Mouse (Mus musculus) large intestine, adult 2 months (tissue): ENCODE measurements around the gene Cog7. TPM values are rescaled to one million over a fixed set of nuclear protein-coding genes. Genes with fewer than 3 reads are reported as not detected.

ENCODE experiments used
- DNase-seq: peaks from one replicate; pipeline ENCODE4 v3.0.0-alpha.2; 2012; ENCODE audit warnings: low read depth, low spot score
- WGBS: fragments of 180-500 bp; shearing (Covaris S2); methylation state at CpG from one replicate; pipeline ENCODE4 v1.1.7; 2018; 5-methylcytosine and 5-hydroxymethylcytosine counted together
- polyA plus RNA-seq: library from polyadenylated mRNA; depleted of rRNA; stranded (reverse); fragments of >200 nt; gene quantifications from 2 replicates; pipeline ENCODE4 v1.2.3, GENCODE M21; 2012

The Cog7 gene
- polyA plus RNA-seq, 1 experiment = 19.5 TPM

GRCm38 (mm10) chr7:121955802-121956201, 25.7 kb downstream of the Cog7 start:
- DNase-seq = no peak
- WGBS = 41% methylated on average over 12 of the region's 12 CpGs

- WGBS = 67% methylated on average over 11 of the region's 11 CpGs
- DNase-seq = no peak
These were observed 26.4 kb downstream of the Cog7 start for GRCm38 (mm10) chr7:121954891-121955669.

GRCm38 (mm10) chr7:121947513-121947912, 34.0 kb downstream of the Cog7 start:
- whole genome bisulfite sequencing = 62% methylated on average over 4 of the region's 4 CpGs

GRCm38 (mm10) chr7:121946196-121946595, 35.3 kb downstream of the Cog7 start:
- DNase-seq = no peak
- 77% methylated on average over 5 of the region's 5 CpGs for WGBS

More at GRCm38 (mm10) chr7:121947513-121947912, 34.0 kb downstream of the Cog7 start:
- DNase-seq = no peak

GRCm38 (mm10) chr7:121942371-121942770, 39.1 kb downstream of the Cog7 start:
- WGBS = 88% methylated on average over 2 of the region's 2 CpGs
- DNase-seq = no peak

- DNase-seq = no peak
- WGBS = 69% methylated on average over 3 of the region's 3 CpGs
These were observed 39.9 kb downstream of the Cog7 start for GRCm38 (mm10) chr7:121941640-121942039.

GRCm38 (mm10) chr7:121941016-121941415, 40.5 kb downstream of the Cog7 start:
- 72% methylated on average over 3 of the region's 3 CpGs for WGBS
- no peak for DNase-seq

GRCm38 (mm10) chr7:121939729-121940128, 41.8 kb downstream of the Cog7 start:
- 22% methylated on average over 4 of the region's 4 CpGs for WGBS
- DNase-seq = peak; percentile 31

GRCm38 (mm10) chr7:121939244-121939643, 42.3 kb downstream of the Cog7 start:
- WGBS = 58% methylated on average over 6 of the region's 6 CpGs

GRCm38 (mm10) chr7:121938124-121938891, 43.2 kb downstream of the Cog7 start:
- 94% methylated on average over 8 of the region's 8 CpGs for WGBS
- DNase-seq = no peak

More at GRCm38 (mm10) chr7:121939244-121939643, 42.3 kb downstream of the Cog7 start:
- DNase-seq = no peak

GRCm38 (mm10) chr7:121936861-121937630, 44.5 kb downstream of the Cog7 start:
- no peak for DNase-seq
- WGBS = 83% methylated on average over 14 of the region's 14 CpGs

GRCm38 (mm10) chr7:121935906-121936794, 45.4 kb downstream of the Cog7 start:
- no peak for DNase-seq
- 47% methylated on average over 12 of the region's 12 CpGs for WGBS

GRCm38 (mm10) chr7:121934346-121934745, 47.2 kb downstream of the Cog7 start:
- DNase-seq = no peak
- 88% methylated on average over 2 of the region's 2 CpGs for WGBS

GRCm38 (mm10) chr7:121933675-121934074, 47.8 kb downstream of the Cog7 start:
- no peak for DNase-seq

GRCm38 (mm10) chr7:121931246-121931645, 50.3 kb downstream of the Cog7 start:
- no peak for DNase-seq
- WGBS = 54% methylated on average over 7 of the region's 7 CpGs

More at GRCm38 (mm10) chr7:121933675-121934074, 47.8 kb downstream of the Cog7 start:
- 78% methylated on average over 6 of the region's 6 CpGs for WGBS

GRCm38 (mm10) chr7:121927882-121928281, 53.6 kb downstream of the Cog7 start:
- DNase-seq = no peak
- WGBS = 87% methylated on average over 2 of the region's 2 CpGs

GRCm38 (mm10) chr7:121924361-121924760, 57.1 kb downstream of the Cog7 start:
- WGBS = 97% methylated on average over 7 of the region's 7 CpGs
- no peak for DNase-seq

- 66% methylated on average over 6 of the region's 6 CpGs for WGBS
- DNase-seq = no peak
These were observed 67.6 kb downstream of the Cog7 start for GRCm38 (mm10) chr7:121913944-121914343.

- no peak for DNase-seq
- WGBS = 72% methylated on average over 8 of the region's 8 CpGs
These were observed 69.3 kb downstream of the Cog7 start for GRCm38 (mm10) chr7:121912250-121912649.
